Mouse (Mus musculus): ENCODE measurements around the gene Dnajb2. TPM values are rescaled to one million over a fixed set of nuclear protein-coding genes. Genes with fewer than 3 reads are reported as not detected.

Gene Dnajb2
- 10 to 100 TPM; 63.1 to 67.1 TPM for total RNA-seq (2021)
- long read RNA-seq, experiment 1, transcript Dnajb2-202 (9 exons, 1,253 nt), result minor isoform, 5 of 70 reads
- long read RNA-seq, experiment 1, transcript Dnajb2-207 (10 exons, 1,855 nt), result major isoform, 13 of 70 reads
- long read RNA-seq, experiment 1, partial matches to known transcripts, result 7 of 70 reads
- long read RNA-seq, experiment 1, other reads (novel, unspliced or antisense), result 41 of 70 reads
- long read RNA-seq, experiment 2, transcript Dnajb2-207 (10 exons, 1,855 nt), result major isoform, 11 of 77 reads
- long read RNA-seq, experiment 2, transcript Dnajb2-202 (9 exons, 1,253 nt), result minor isoform, 5 of 77 reads
- long read RNA-seq, experiment 2, transcript Dnajb2-210 (9 exons, 3,066 nt), result minor isoform, 7 of 77 reads
- long read RNA-seq, experiment 2, partial matches to known transcripts, result 50 of 77 reads
- long read RNA-seq, experiment 2, other reads (novel, unspliced or antisense), result 4 of 77 reads

GRCm38 (mm10) chr1:75236117-75237050 lies at the start of gene Dnajb2:
TSS of gene Dnajb2 (plus strand) at chr1:75236406.
- intact Hi-C loops (cut with DNase I), result no loop called here
- DNase-seq, result peak; percentile 83 to 87

- intact Hi-C loops (cut with DNase I), result no loop called here
These were observed 49.1 kb upstream of the Dnajb2 start for GRCm38 (mm10) chr1:75187126-75187525.

GRCm38 (mm10) chr1:75187914-75188483 lies 48.2 kb upstream of the Dnajb2 start:
- no peak for DNase-seq

More at GRCm38 (mm10) chr1:75187126-75187525, 49.1 kb upstream of the Dnajb2 start:
- DNase-seq, result no peak

GRCm38 (mm10) chr1:75190577-75190976 lies 45.6 kb upstream of the Dnajb2 start:
- intact Hi-C loops (cut with DNase I), result no loop called here
- DNase-seq, result no peak

More at GRCm38 (mm10) chr1:75187914-75188483, 48.2 kb upstream of the Dnajb2 start:
- intact Hi-C loops (cut with DNase I), result no loop called here

- no peak for DNase-seq
- intact Hi-C loops (cut with DNase I), result no loop called here
These were observed 45.0 kb upstream of the Dnajb2 start for GRCm38 (mm10) chr1:75191258-75191621.

GRCm38 (mm10) chr1:75191622-75192402 lies 44.4 kb upstream of the Dnajb2 start, which contains the start of the genes Ankzf1 and Atg9a:
TSS of gene Ankzf1 (plus strand) at chr1:75192151.
TSS of gene Atg9a (minus strand) at chr1:75192196.
- intact Hi-C loops (cut with DNase I), result no loop called here
- peak; percentile 88 to 93 for DNase-seq

GRCm38 (mm10) chr1:75192452-75192851 lies 43.8 kb upstream of the Dnajb2 start:
- intact Hi-C loops (cut with DNase I), result no loop called here
- DNase-seq, result no peak

- intact Hi-C loops (cut with DNase I), result no loop called here
- no peak for DNase-seq
These were observed 35.0 kb upstream of the Dnajb2 start for GRCm38 (mm10) chr1:75201236-75201635.

- intact Hi-C loops (cut with DNase I), result no loop called here
- no peak for DNase-seq
These were observed 27.1 kb upstream of the Dnajb2 start for GRCm38 (mm10) chr1:75208967-75209678.

- DNase-seq, result peak; percentile 92 to 94
- intact Hi-C loops (cut with DNase I), result no loop called here
These were observed 25.8 kb upstream of the Dnajb2 start, which contains the start of the genes Glb1l and Stk16 for GRCm38 (mm10) chr1:75210136-75211087. TSS of gene Glb1l (minus strand) at chr1:75210813. TSS of gene Stk16 (plus strand) at chr1:75210838.

GRCm38 (mm10) chr1:75211141-75211708 lies 25.0 kb upstream of the Dnajb2 start:
- intact Hi-C loops (cut with DNase I), result no loop called here
- DNase-seq, result no peak

- no peak for DNase-seq
- intact Hi-C loops (cut with DNase I), result no loop called here
These were observed 23.7 kb upstream of the Dnajb2 start for GRCm38 (mm10) chr1:75212542-75212941.

GRCm38 (mm10) chr1:75213096-75213495 lies 23.1 kb upstream of the Dnajb2 start:
- intact Hi-C loops (cut with DNase I), result no loop called here
- no peak for DNase-seq

- DNase-seq, result no peak
- intact Hi-C loops (cut with DNase I), result no loop called here
These were observed 21.8 kb upstream of the Dnajb2 start for GRCm38 (mm10) chr1:75214442-75214841.

GRCm38 (mm10) chr1:75214886-75215285 lies 21.3 kb upstream of the Dnajb2 start:
- intact Hi-C loops (cut with DNase I), result no loop called here
- no peak for DNase-seq

- DNase-seq, result peak in 1 of 2 experiments; percentile 53
These were observed 20.4 kb upstream of the Dnajb2 start for GRCm38 (mm10) chr1:75215785-75216184.

GRCm38 (mm10) chr1:75216797-75217585 lies 19.2 kb upstream of the Dnajb2 start:
- intact Hi-C loops (cut with DNase I), result no loop called here
- peak in 1 of 2 experiments; percentile 50 for DNase-seq

More at GRCm38 (mm10) chr1:75215785-75216184, 20.4 kb upstream of the Dnajb2 start:
- intact Hi-C loops (cut with DNase I), result no loop called here

Data from gastrocnemius, postnatal 36 days (tissue).